Mouse (Mus musculus) mesoderm, embryonic 11.5 days (tissue): ENCODE results near the gene Cenpx.

Experiments used
- DNase-seq: peaks from one replicate; pipeline ENCODE4 v3.0.0-alpha.2; 2012; ENCODE audit warnings: low read depth, low spot score

The Cenpx gene

DNA sequence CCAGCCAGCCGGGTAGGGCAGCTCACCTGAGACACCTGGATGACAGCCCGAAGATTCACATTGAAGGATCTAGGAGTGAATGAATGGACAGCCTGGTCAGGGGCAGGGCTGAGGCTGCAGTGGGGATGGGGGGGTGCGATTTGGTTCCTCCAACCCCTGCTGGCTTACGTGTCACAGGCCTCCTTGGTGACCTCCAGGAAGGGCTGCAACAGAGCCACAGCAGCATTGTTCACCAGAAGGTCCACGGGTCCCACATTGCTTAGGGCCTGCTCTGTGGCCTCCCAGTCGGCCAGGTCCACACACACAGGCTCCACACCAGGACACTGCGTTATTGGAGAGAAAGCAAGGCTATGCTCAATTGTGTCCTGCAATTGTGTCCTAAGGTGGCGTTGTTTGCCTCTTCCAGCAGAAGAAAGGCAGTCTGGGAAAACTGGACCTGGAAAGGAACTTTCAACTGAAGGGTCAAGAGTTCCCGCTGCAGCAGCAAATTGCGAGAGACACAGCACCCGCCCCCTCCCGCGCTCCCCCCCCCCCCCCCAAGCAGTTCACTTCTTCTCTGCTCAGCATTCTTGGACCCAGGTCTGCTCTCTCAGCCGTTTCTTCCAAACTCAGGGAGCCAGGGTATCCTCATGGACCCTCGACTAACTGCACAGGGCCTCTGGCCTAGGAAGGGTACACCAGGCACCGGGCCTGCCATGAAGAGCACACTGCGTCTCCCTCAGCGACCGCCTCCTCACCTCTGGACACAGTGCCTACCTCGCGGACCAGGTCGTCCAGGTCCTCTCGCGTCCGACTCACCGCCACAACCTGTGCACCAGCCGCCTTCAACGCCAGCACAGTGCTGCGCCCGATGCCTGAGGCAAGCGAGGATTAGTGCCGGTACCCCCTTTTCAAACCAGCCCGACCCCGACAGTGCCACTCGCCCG is 13.0 kb upstream of the Cenpx start:
- no peak for DNase-seq

DNA sequence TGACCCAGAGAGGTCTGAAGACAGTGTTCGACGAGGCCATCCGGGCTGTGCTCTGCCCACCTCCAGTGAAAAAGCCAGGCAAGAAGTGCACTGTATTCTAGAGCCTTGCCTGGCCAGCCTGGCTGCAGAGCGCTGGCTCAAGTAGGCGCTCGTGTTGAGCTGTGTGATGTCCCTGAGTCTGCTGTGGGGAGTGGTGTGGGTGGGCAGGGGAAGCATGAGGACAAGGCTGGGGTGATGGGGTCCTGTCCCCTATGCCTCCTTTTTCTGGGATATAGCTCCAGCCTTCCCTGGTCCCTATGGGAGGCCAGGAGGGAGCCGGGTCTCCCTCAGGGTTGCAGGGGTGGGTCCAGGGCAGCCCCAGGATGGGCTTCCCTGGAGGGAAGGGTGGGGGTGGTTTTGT is 10.0 kb upstream of the Cenpx start:
- no peak for DNase-seq

DNA sequence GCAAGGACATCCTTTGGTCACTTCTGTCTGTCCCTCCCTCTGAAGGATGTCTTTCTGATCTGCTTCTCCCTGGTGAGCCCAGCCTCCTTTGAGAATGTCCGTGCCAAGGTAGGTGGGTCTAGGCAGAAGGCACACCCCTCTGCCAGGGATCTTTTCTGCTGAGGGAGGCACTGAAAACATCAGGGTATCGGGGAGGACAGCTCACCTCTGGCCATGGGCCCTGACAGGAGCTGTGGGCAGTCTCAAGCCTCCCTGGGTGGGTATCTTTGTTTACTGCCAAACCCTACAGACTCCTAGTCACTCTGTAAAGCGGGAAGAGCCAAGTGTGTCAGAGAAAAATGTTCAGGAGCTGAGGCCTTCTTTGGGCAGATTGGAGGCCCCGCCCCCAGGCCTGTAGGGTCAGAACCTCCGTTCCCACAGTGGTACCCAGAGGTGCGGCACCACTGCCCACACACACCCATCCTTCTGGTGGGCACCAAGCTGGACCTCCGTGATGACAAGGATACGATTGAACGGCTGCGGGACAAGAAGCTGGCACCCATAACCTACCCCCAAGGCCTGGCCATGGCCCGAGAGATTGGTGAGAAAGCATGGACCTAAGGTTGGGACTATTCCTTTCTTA is 9.3 kb upstream of the Cenpx start:
- no peak for DNase-seq

DNA sequence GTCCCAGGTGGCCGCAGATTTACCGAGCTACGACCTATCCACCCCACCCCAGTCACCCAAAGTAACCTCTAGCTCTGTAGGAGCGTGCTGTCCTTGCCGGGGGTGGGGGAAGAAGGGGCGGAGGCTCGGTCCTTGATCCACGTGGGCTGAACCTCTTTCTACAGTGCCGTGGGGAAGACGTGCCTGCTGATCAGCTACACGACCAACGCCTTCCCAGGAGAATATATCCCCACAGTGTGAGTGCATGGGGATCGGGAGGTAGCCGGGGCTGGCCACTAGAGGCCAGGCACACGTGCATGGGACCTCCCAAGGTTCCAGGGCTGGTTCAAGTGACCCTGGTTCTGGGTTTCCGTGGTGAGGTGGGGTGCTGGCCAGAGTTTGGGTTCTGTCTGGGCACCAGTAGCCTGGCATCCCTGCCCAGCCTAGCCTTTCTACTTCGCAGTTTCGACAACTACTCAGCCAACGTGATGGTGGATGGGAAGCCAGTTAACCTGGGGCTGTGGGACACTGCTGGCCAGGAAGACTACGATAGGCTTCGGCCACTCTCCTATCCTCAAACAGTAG is 8.6 kb upstream of the Cenpx start:
- DNase-seq, result no peak

DNA sequence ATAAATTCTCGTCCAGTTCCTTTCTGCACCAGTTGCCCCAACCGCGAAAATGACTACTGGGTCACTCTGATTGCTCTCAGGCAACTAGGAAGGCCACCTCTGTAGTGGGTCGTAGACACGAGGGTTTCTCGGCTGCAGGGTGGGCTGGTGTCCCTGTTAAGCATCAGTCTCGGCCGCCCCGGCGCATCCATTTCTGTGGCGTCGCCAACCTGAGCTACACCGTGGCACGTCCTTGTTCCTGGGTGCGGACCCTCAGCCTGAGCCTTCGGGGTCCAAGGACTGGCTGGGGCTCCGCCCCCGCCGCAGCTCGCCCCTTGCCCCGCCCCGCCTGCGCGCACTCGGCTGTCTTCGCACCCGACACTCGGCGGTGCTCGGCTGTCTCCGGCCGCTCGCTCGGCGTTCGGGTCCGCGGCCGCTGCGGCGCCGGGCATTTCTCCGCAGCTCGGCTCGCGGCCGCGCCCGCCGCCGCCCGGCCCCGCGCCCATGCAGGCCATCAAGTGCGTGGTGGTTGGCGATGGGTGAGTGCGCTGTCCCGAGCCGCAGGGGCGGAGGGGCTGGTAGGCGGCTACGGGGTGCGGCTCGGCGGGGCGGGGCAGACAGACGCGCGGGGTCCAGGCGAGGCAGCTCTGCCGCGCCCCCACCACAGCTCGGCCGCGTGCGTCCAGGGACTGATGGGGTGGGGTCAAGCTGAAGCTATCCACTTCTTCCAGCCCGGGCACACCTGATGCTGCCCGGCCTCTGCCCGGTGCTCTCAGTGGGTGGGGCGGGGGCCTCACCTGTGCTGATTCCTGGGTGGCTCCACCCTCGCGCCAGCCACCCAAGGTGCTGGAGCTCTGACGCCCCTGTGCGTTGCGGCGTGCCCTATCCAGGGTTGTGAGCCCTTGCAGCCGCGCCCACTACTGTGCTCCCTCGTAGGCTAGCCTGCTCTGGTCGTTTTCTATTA is 7.9 kb upstream of the Cenpx start, which contains the start of gene Rac3:
Gene Rac3 (plus strand): TSS at position 347 of the 943 bp plus-strand sequence.
- peak; percentile 80 for DNase-seq

DNA sequence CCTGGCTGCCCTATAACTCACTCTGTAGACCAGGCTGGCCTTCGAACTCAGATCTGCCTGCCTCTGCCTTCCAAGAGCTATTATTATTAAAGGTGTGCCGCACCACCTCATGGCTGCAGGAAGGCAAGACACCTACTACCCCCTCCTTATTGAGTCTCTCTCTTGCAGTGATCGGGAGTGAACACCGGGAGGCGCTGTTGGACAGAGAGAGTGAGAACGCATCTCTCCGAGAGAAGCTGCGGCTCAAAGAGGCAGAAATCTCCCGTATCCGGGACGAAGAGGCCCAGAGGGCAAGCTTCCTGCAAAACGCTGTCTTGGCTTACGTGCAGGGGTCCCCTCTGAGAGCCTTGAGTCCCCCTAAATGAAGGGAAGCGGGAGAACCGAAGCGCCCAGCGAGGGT is 6.9 kb upstream of the Cenpx start:
- DNase-seq, result peak; percentile 94

DNA sequence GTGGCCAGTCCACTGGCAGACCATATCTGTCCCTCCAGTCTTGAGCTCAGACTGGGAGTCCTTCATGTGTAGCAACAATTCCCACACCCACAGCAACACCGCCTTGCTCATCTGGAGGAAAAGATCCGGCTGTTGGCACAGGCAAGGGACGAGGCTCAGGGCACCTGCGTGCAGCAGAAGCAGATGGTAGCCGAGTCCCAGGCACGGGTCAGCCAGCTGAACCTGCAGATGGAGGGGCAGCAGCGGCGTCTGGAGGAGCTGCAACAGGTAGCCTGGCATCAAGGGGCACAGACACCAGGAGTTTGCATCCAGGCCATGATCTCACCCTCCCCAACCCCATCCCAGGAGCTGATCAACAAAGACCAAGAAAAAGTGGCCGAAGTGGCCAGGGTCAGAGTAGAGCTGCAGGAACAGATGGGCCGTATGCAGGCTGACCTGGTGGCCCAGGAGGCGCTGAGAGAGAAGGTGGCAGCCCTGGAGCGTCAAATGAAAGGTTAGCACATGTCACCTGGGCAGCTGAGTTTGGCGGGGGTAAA is 6.4 kb upstream of the Cenpx start:
- DNase-seq, result no peak

DNA sequence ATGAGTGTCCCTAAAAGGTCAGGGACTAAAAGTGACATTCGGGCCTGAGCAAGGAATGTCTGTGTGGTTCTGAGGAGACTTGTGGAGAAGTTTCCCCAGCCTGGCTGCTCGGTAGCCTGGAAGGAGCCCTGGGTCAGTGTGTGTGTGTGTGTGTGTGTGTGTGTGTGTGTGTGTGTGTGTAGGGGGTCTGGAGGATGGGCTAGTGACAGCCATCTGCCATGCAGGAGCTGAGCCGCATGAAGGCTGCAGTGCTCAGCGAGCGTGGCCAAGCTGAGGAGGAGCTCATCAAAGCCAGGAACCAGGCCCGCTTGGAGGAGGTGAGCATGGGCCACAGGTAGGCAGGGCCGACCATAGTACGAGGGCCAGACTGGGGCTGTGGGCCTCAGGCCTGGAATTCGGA is 5.7 kb upstream of the Cenpx start:
- no peak for DNase-seq

DNA sequence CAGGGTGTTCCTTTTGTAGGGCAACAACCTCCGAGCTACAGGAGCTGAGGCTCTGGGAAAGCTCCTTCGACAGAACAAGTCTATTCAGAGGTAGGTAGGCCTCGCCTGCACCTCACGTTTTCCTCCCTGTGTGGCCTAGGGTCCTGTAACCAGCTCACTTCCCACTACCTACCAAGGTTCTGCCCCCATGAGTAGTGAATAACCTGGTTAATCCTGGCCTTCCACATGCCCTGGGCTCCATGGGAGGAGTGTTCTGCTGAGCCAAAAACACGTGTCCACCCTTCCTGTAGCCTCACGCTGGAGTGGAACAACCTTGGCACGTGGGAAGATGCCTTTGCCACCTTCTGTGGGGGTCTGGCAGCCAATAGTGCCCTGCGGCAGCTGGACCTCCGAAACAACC is 1.6 kb upstream of the Cenpx start:
- DNase-seq, result no peak

DNA sequence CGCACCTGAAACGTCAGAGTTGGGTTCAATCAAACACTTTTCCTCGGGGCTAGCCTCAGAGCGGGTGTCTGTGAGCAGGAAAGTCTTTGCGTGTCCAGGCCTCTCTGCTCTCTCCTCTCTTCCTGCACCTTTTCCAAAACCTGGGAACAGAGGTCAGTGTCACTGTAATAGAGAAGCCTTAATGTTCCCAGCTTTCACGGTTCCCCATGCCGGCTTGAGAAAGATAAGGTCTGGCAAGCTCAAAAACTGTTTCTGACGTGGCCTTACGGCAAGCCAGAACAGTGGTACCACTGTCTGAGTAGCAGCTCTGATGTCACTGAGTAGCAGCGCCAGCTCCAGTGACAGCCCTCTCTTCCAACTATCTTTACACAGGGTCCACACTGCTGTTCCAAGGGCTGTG is 1.0 kb upstream of the Cenpx start:
- no peak for DNase-seq

DNA sequence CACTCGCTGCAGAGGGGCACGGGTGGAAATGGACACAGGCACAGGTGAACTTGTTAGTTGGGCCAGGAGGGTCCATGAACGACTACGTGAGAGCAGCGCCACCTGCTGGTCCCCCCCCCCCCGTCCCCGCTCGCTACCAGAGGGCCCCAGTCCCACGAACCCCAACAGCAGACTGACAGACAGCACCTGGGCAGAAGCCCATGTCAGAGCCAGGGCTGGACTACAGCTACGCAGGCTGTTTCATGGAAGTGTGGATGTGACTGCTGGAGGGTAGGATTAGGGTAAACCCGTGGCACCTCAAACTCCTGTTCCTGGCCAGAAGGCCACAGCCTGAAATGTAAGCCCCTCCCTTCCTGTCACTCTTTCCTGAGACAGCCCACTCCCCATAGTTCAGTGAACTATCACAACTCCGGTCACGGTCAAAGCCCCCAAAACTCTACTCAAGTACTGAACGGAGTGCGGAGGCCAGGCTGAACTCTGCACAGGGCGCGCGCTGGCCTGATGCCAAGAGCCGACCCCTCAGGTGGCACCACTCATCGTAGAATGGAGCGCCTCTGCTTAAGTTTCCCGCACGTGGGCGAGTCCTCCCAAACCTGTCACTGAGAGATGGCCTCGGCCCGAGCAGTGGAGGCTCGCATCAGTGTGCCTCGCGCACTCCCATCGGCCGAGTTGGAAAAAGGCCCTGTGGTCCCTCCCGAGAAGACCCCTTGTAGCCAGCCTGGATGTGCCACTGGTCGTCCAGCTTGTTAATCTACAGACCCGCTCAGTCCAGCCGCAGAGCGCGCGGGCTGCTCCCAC is 568 bp downstream of the Cenpx start:
- DNase-seq, result no peak

DNA sequence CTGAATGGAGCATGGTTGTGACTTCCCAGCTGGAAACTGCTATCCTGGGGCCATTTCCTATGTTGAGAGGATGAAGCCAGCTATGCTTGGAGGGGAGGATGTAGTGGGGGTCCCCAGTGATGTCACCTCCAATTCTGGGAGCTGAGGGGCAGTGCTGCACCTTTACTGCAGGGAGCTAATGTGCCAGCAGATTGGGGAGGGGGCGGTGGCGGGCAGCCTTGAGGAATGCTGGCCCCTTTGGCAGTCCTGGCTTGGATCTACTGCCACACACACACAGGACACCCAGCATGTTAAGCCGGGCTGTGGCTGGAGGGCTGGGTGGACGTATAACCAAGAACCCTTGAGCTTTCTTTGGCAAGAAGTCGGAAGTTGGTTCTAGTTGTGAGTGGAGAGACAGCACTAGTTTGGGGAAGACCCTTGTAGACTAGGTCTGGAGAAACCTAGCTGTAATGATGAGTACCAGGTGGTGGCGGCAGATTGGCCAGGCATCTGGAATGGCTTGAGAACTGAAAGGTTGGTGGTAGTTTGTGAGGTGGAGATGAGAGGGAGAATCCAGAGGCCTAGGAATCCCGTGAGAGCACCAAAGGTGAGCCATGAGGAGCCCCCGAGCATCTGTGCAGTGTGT is 1.4 kb downstream of the Cenpx start:
- no peak for DNase-seq

DNA sequence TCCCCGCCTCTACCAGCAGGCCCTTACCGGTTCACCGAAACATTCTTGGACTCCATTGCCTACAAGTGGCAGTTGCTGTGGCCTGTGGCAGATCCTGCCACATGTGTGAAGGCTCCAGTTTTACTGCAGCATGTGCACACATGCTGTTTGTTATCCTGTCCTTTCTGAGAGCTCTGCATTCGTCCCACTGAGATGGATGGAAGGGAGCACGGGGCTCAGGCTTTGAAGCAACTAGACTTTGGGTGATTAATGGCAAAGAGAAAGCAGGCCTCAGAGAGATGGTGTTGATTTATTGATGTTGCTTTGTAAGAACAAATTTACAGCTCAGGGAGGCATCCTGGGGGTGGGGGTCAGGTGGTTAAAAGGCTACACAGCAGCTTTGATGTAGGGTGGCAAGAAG is 2.9 kb downstream of the Cenpx start:
- DNase-seq, result peak; percentile 75

DNA sequence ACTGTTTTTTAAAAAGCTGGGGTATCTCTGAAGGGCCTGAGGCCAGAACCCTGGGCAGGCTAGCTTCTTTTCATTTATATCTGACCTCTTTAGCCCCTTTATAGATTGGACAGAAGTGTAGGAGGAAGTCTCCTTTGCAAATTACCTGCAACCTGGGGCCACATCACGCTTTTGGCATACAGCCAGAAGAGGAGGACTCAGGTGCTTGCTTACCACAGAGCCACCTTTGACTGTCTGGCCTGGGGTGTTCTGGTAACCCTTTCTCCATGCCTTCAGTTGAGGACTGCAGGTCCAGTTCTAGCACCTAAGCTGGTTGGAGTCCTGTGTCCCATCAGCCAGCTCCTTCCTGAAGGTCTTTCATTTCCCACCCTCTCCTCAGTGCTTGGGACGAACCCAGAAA is 4.0 kb downstream of the Cenpx start:
- DNase-seq, result no peak

DNA sequence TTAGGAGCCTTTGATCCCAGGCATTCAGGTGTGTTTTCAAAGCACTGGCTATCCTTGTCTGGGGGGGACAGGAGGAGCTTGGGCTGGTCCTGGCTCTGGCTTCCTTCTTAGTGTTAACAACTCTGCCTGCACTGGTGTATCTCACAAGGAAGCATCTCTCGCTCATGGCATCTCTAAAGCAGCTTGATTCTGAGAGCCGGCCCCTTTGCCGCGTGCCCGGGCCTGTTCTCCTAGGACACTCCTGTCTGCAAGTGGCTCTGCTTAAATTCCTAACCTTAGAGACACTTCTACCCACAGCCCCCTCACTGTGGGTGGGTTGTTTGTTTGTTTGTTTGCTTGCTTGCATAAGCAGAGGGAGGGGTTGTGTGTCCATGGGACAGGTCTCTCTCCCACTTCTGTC is 5.6 kb downstream of the Cenpx start:
- DNase-seq, result no peak

DNA sequence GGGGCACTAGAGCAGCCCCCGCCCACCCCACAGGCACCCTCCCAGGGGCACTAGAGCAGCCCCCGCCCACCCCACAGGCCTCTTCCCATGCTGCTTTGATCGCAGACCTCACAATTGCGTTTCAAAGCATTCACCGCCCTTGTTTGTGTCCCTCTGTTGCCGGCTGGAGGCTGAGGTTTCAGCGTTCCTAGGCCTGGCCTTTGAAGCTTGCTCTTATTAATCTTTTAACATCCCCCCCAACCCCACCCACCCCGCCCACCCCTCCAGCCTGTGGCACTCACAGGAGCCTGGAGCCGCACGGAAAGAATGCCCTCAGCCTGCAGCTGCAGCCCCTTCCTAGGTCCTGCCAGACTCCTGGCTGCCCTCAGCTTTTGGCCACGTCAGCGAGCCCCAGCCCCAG is 6.3 kb downstream of the Cenpx start:
- no peak for DNase-seq

DNA sequence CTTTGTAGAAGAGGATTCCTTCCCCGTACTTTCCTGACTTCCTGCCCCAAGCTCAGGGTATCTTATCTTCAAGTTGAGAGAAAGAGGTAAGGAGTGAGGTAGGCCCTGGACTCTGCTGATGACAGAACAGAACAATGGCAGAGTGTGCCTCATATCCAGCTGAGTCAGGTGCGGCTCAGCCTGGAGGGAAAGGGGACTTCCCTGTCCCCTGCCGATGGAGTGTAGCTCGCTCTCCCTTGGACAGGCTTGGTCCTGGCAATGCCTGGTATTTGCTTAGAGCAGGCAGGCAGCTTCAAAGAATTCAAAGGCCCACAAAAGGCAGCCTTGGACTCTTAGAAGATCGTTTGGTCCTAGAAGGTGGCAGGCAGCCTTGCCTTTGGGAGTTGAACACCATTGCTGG is 7.4 kb downstream of the Cenpx start:
- DNase-seq, result no peak

DNA sequence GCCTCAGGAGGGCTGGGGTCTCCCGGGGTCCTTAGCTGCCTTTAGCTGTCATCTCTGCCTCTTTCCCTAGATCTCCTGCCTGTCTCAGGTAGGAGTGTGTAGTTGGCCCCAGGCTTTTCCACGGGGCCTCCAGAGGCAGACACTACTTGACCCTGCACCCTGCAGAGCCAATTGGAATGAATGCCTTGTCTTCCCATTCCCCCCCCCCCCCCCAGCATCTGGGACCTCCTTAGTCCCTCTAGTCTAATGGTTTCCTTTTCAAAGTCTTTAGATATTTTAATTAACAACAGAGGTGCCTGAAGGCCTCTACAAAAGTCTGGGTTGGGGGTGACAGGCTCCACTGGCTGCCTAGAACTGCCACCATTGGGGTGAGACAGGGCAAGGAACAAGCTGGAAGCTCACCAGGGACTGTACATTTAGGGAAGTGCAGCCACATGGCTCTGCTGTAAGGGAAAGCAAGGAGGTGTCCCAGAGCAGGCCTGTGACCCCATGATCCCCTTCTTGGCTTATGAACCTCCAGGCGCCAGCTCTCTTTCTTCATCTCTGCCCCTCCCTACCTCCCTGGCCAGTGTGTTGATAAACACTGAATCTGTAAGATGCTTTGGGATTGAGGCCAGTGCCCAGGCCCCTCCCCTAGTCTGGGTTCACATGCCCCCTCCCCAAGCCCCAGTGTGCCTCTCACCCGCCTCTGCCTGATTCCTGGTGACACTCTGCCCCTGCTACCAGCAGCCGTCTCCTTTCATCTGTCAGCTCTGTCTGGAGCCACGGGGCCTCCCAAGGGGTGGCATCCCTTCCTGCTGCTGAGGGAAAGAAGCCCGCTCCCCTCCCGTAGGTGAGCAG is 8.8 kb downstream of the Cenpx start:
- no peak for DNase-seq
